Mouse (Mus musculus): ENCODE results near the gene Gm3002.
"Not testable (repeated sequence)": the region's sequence is repeated elsewhere in the genome, so short reads cannot be mapped to it uniquely, and the experiment has no call there.

GRCm38 (mm10) chr14:3809774-3810173 lies at the start of gene Gm3002:
- not testable (repeated sequence) for TF ChIP-seq CTCF (IDR thresholded peaks at IDR 0.05; ENCODE audit: low read depth); EP300 (optimal IDR thresholded peaks at IDR 0.05)

All from stomach, postnatal 0 days (tissue).